Mouse (Mus musculus): Measurements from ENCODE around the gene Nav3. TPM values are rescaled to one million over a fixed set of nuclear protein-coding genes. Genes with fewer than 3 reads are reported as not detected.

Nav3 gene
- total and polyA plus RNA-seq, 3 experiments: not detected

DNA sequence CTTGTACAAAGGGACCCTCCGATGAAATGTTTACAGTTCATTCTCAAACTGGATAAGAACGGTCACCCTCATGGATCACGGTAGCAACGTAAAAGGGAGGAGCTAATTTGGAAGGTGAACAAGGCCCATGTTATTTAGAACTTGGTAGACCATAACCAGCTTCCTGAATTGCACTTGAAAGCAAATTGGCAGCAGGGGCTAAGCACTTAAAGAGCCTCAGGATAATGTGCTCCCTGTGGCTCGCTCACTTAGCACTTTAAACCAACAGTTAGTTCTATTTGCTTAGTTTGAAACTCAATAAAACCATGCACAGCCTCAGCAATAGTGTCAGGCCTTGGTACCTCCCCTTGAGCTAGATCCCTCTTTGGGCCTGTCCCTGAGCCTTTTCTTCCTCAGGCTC lies 138.7 kb downstream of the Nav3 start:
- H3K27ac ChIP-seq (ENCODE audit: control insufficient read depth, low read depth, low read length): no peak overlapping the region
- H3K4me1 ChIP-seq (ENCODE audit: control insufficient read depth in 1 of 2, insufficient read depth in 2 of 2, low read length in 2 of 2): no peaks in the 10 kb centered on the region
- no peak for TF ChIP-seq EP300 (IDR thresholded peaks at IDR 0.05; ENCODE audit: low read depth in 1 of 2, low read length in 2 of 2)
- no peak for TF ChIP-seq ETS1 (IDR thresholded peaks at IDR 0.05; ENCODE audit: low read depth, low read length)
- TF ChIP-seq MXI1 (IDR thresholded peaks at IDR 0.05; ENCODE audit: low read depth, low read length): no peak
- TF ChIP-seq GABPA (IDR thresholded peaks at IDR 0.05; ENCODE audit: low read depth, low read length): no peak
- no peak for TF ChIP-seq TBP (IDR thresholded peaks at IDR 0.05; ENCODE audit: low read depth, low read length)
- no peak for TF ChIP-seq BHLHE40 (IDR thresholded peaks at IDR 0.05; ENCODE audit: borderline replicate concordance, low read depth, low read length)
- TF ChIP-seq POLR2AphosphoS2 (IDR thresholded peaks at IDR 0.05; ENCODE audit: low read length): no peak
- DNase-seq (ENCODE audit: low read depth, low spot score): no peak
- no peaks in the 10 kb centered on the region for H3K9me3 ChIP-seq (replicated peaks; ENCODE audit: insufficient read depth, low read length)
- no peak overlapping the region for H3K4me3 ChIP-seq (ENCODE audit: control insufficient read depth in 1 of 2, insufficient read depth in 1 of 2, low read depth in 2 of 2, low read length in 2 of 2)
- no peaks in the 10 kb centered on the region for H3K27me3 ChIP-seq (ENCODE audit: control insufficient read depth in 1 of 2, insufficient read depth in 2 of 2, low read length in 2 of 2)
- H3K36me3 ChIP-seq (ENCODE audit: control insufficient read depth in 1 of 2, insufficient read depth in 2 of 2, low read length in 2 of 2): no peaks in the 10 kb centered on the region
- H3K79me2 ChIP-seq (ENCODE audit: control insufficient read depth, insufficient read depth, low read length, poor library complexity): no peaks in the 10 kb centered on the region
- no peak overlapping the region for H3K9ac ChIP-seq (ENCODE audit: control insufficient read depth, low read depth, low read length, poor library complexity, severe bottlenecking)

DNA sequence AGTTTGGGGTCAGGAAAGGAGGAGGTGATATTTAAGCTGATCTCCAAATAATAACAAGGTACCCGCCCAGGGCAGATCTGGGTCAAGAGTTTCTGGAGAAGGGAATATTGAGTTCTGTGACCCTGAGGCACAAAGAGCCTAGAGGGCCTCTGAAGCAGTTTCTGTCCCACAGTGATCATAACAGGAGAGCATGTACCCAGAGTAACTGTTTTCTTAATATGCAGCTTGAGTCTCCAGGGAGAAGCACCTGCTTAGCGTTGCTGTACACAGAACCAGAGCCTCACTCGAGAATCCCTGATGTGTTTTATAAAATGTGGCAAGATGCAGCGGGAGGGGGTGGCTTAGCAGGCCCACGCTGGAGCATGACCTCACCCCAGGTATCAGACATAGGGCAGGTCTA lies 141.5 kb downstream of the Nav3 start:
- H3K9me3 ChIP-seq (replicated peaks; ENCODE audit: insufficient read depth, low read length): no peaks in the 10 kb centered on the region
- no peak for DNase-seq (ENCODE audit: low read depth, low spot score)
- TF ChIP-seq ZC3H11A (IDR thresholded peaks at IDR 0.05; ENCODE audit: low read depth, low read length) (no peak), EP300 (IDR thresholded peaks at IDR 0.05; ENCODE audit: low read depth in 1 of 2, low read length in 2 of 2) (no peak), ZNF384 (IDR thresholded peaks at IDR 0.05; ENCODE audit: low read depth, low read length) (no peak), MYB (IDR thresholded peaks at IDR 0.05; ENCODE audit: low read depth, low read length) (no peak), SIN3A (IDR thresholded peaks at IDR 0.05; ENCODE audit: low read length) (no peak), ETS1 (IDR thresholded peaks at IDR 0.05; ENCODE audit: low read depth, low read length) (no peak), BHLHE40 (IDR thresholded peaks at IDR 0.05; ENCODE audit: borderline replicate concordance, low read depth, low read length) (no peak), TCF12 (IDR thresholded peaks at IDR 0.05; ENCODE audit: low read depth, low read length) (no peak), ZKSCAN1 (IDR thresholded peaks at IDR 0.05; ENCODE audit: low read depth, low read length) (no peak), HCFC1 (IDR thresholded peaks at IDR 0.05; ENCODE audit: low read depth, low read length) (no peak)

DNA sequence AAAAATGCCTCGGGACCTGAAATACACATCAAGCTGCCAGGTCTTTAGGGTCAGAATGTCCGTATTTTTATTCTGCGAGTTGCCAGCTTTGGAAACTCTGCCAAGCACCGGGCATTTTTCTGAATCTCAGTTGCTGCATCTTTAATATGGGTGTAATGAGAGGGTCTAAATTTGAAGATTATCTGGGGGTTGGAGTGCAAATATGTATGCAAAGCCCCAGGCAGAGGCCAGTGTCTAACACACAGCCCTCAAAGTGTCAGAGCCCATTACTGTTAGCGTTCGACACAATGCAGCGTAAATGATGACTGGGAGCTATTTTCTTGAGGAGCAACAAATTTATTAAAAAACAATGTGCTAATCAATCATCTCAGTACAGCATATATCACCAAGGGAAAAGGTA lies 142.0 kb downstream of the Nav3 start:
- Histone ChIP-seq H3K27me3 (ENCODE audit: control insufficient read depth in 1 of 2, insufficient read depth in 2 of 2, low read length in 2 of 2) (no peaks in the 10 kb centered on the region), H3K79me2 (ENCODE audit: control insufficient read depth, insufficient read depth, low read length, poor library complexity) (no peaks in the 10 kb centered on the region), H3K27ac (ENCODE audit: control insufficient read depth, low read depth, low read length) (no peak overlapping the region), H3K9me3 (replicated peaks; ENCODE audit: insufficient read depth, low read length) (no peaks in the 10 kb centered on the region), H3K4me1 (ENCODE audit: control insufficient read depth in 1 of 2, insufficient read depth in 2 of 2, low read length in 2 of 2) (no peaks in the 10 kb centered on the region), H3K36me3 (ENCODE audit: control insufficient read depth in 1 of 2, insufficient read depth in 2 of 2, low read length in 2 of 2) (no peaks in the 10 kb centered on the region), H3K9ac (ENCODE audit: control insufficient read depth, low read depth, low read length, poor library complexity, severe bottlenecking) (no peak overlapping the region), H3K4me3 (ENCODE audit: control insufficient read depth in 1 of 2, insufficient read depth in 1 of 2, low read depth in 2 of 2, low read length in 2 of 2) (no peak overlapping the region)
- no peak for DNase-seq (ENCODE audit: low read depth, low spot score)
- TF ChIP-seq MXI1 (IDR thresholded peaks at IDR 0.05; ENCODE audit: low read depth, low read length): no peak
- TF ChIP-seq TCF12 (IDR thresholded peaks at IDR 0.05; ENCODE audit: low read depth, low read length): no peak
- no peak for TF ChIP-seq TBP (IDR thresholded peaks at IDR 0.05; ENCODE audit: low read depth, low read length)
- TF ChIP-seq GATA1 (IDR thresholded peaks at IDR 0.05; ENCODE audit: low read depth, low read length): no peak
- TF ChIP-seq UBTF (IDR thresholded peaks at IDR 0.05; ENCODE audit: borderline replicate concordance, insufficient read depth, low read depth, low read length): no peak
- no peak for TF ChIP-seq POLR2A (IDR thresholded peaks at IDR 0.05; ENCODE audit: control insufficient read depth in 1 of 2, insufficient read depth in 1 of 2, low read depth in 1 of 2, low read length in 2 of 2, poor library complexity in 1 of 2)
- TF ChIP-seq MAFK (IDR thresholded peaks at IDR 0.05; ENCODE audit: borderline replicate concordance, low read depth, low read length): no peak
- TF ChIP-seq MYB (IDR thresholded peaks at IDR 0.05; ENCODE audit: low read depth, low read length): no peak
- TF ChIP-seq MEF2A (IDR thresholded peaks at IDR 0.05; ENCODE audit: extremely low read depth, insufficient replicate concordance, low read depth, low read length, poor library complexity, severe bottlenecking): no peak
- TF ChIP-seq ZC3H11A (IDR thresholded peaks at IDR 0.05; ENCODE audit: low read depth, low read length): no peak
- no peak for TF ChIP-seq SIN3A (IDR thresholded peaks at IDR 0.05; ENCODE audit: low read length)
- TF ChIP-seq CHD1 (IDR thresholded peaks at IDR 0.05; ENCODE audit: low read depth, low read length): no peak
- no peak for TF ChIP-seq ETS1 (IDR thresholded peaks at IDR 0.05; ENCODE audit: low read depth, low read length)
- TF ChIP-seq NELFE (IDR thresholded peaks at IDR 0.05; ENCODE audit: low read depth, low read length): no peak
- no peak for TF ChIP-seq RCOR1 (IDR thresholded peaks at IDR 0.05; ENCODE audit: low read depth, low read length)
- no peak for TF ChIP-seq USF1 (IDR thresholded peaks at IDR 0.05; ENCODE audit: low read depth, low read length)
- TF ChIP-seq E2F4 (IDR thresholded peaks at IDR 0.05; ENCODE audit: borderline replicate concordance, low read depth, low read length): no peak
- TF ChIP-seq MAZ (IDR thresholded peaks at IDR 0.05; ENCODE audit: low read depth, low read length): no peak

More for the DNA sequence above, 141.5 kb downstream of the Nav3 start:
- Histone ChIP-seq H3K4me3 (ENCODE audit: control insufficient read depth in 1 of 2, insufficient read depth in 1 of 2, low read depth in 2 of 2, low read length in 2 of 2) (no peak overlapping the region), H3K79me2 (ENCODE audit: control insufficient read depth, insufficient read depth, low read length, poor library complexity) (no peaks in the 10 kb centered on the region), H3K4me1 (ENCODE audit: control insufficient read depth in 1 of 2, insufficient read depth in 2 of 2, low read length in 2 of 2) (no peaks in the 10 kb centered on the region), H3K9ac (ENCODE audit: control insufficient read depth, low read depth, low read length, poor library complexity, severe bottlenecking) (no peak overlapping the region), H3K27me3 (ENCODE audit: control insufficient read depth in 1 of 2, insufficient read depth in 2 of 2, low read length in 2 of 2) (no peaks in the 10 kb centered on the region), H3K27ac (ENCODE audit: control insufficient read depth, low read depth, low read length) (no peak overlapping the region), H3K36me3 (ENCODE audit: control insufficient read depth in 1 of 2, insufficient read depth in 2 of 2, low read length in 2 of 2) (no peaks in the 10 kb centered on the region)

Measured in MEL (cell line).